Mouse (Mus musculus) embryonic facial prominence, embryonic 11.5 days (tissue): ENCODE results near the gene Zfp764. TPM values are rescaled to one million over a fixed set of nuclear protein-coding genes. Genes with fewer than 3 reads are reported as not detected.
A peak's percentile ranks its signal among the peaks of the same experiment; 100 is the strongest.
"Not testable (repeated sequence)": the region's sequence is repeated elsewhere in the genome, so short reads cannot be mapped to it uniquely, and the experiment has no call there.

Experiments
- ATAC-seq: fragments of 200-750 bp; cut with Nextera tagmentation; replicated peaks from 2 replicates; pipeline ENCODE4 v1.8.0; 2017; ENCODE audit warnings: low read depth; ENCODE audit not compliant: insufficient number of reproducible peaks, low FRiP score, low TSS enrichment
- DNase-seq: peaks from one replicate; pipeline ENCODE4 v3.0.0-alpha.2; 2015; ENCODE audit warnings: low spot score
- H3K27ac ChIP-seq: fragments of 300-500 bp; sonication (generic); replicated peaks from 2 replicates; pipeline ENCODE4 v1.5.1; 2014; ENCODE audit warnings: mild to moderate bottlenecking, low read depth, low read length, control low read depth
- H3K27me3 ChIP-seq: fragments of 300-500 bp; sonication (generic); 2 replicates; pipeline ENCODE4 v1.6.1; 2014; ENCODE audit warnings: mild to moderate bottlenecking, low read length, moderate library complexity, mixed read lengths; ENCODE audit not compliant: control insufficient read depth, insufficient read depth
- H3K36me3 ChIP-seq: fragments of 300-500 bp; sonication (generic); replicated peaks from 2 replicates; pipeline ENCODE4 v1.6.1; 2014; ENCODE audit warnings: low read depth, mild to moderate bottlenecking, low read length, moderate library complexity, mixed read lengths; ENCODE audit not compliant: control insufficient read depth, insufficient read depth
- H3K4me1 ChIP-seq: fragments of 300-500 bp; sonication (generic); 2 replicates; pipeline ENCODE4 v1.6.1; 2014; ENCODE audit warnings: low read length, mixed read lengths; ENCODE audit not compliant: control insufficient read depth, insufficient read depth
- H3K4me2 ChIP-seq: fragments of 300-500 bp; sonication (generic); 2 replicates; pipeline ENCODE4 v1.6.1; 2014; ENCODE audit warnings: low read depth, mild to moderate bottlenecking, control low read depth, low read length, moderate library complexity
- H3K4me3 ChIP-seq: fragments of 300-500 bp; sonication (generic); 2 replicates; pipeline ENCODE4 v1.5.1; 2014; ENCODE audit warnings: low read depth, low read length, control low read depth
- H3K9ac ChIP-seq: fragments of 300-500 bp; sonication (generic); replicated peaks from 2 replicates; pipeline ENCODE4 v1.6.1; 2014; ENCODE audit warnings: mild to moderate bottlenecking, control low read depth, low read length
- H3K9me3 ChIP-seq: fragments of 300-500 bp; sonication (generic); replicated peaks from 2 replicates; pipeline ENCODE4 v1.6.1; 2016; ENCODE audit warnings: mild to moderate bottlenecking, low read length, inconsistent platforms, mixed read lengths; ENCODE audit not compliant: control insufficient read depth
- WGBS: fragments of 180-500 bp; shearing (Covaris S2); extraction: QIAGEN DNeasy Blood & Tissue Kit; methylation state at CpG from one replicate; pipeline ENCODE4 v1.1.7; 2014; 5-methylcytosine and 5-hydroxymethylcytosine counted together
- polyA plus RNA-seq: library from polyadenylated mRNA; unstranded; fragments of >200 nt; fragmentation: Nextera tagmentation; extraction: Ambion mirVana; gene quantifications from 2 replicates; pipeline ENCODE4 v1.2.1, GENCODE M21; 2014

Gene Zfp764
- polyA plus RNA-seq, 1 experiment from 2014 or later = 7.9 TPM

DNA sequence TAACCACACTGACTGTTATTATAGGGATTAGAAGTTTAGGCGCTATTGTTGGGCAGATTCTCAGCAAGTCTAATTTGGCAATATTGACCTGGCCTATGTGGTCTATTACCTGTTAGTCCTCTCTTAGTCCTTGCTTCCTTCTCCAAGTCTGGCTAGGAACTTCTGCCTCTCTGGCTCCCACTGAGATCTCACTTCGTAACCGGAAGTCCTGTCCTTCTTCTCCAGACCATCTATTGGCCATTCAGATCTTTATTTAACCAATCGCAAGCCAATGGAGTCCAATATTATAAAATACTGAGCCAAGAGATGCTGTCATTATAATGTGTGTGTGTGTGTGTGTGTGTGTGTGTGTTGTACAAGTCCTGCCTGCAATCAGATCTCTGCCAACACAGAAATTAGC, 42.5 kb downstream of the Zfp764 start:
- Histone ChIP-seq H3K4me2 (peak overlapping the region; percentile 73), H3K36me3 (no peaks in the 10 kb centered on the region), H3K4me3 (no peak overlapping the region), H3K27ac (no peak overlapping the region), H3K9me3 (no peaks in the 10 kb centered on the region), H3K27me3 (0 out of 2 replicates have a peak, but pooled peaks cover 2% of the 10 kb centered on the region), H3K4me1 (peaks cover 2% of the 10 kb centered on the region; the same call in 1 of the 2 replicates), H3K9ac (no peak overlapping the region)
- WGBS = 48% methylated on average over 4 of the region's 4 CpGs
- ATAC-seq (no peak), DNase-seq (no peak)

DNA sequence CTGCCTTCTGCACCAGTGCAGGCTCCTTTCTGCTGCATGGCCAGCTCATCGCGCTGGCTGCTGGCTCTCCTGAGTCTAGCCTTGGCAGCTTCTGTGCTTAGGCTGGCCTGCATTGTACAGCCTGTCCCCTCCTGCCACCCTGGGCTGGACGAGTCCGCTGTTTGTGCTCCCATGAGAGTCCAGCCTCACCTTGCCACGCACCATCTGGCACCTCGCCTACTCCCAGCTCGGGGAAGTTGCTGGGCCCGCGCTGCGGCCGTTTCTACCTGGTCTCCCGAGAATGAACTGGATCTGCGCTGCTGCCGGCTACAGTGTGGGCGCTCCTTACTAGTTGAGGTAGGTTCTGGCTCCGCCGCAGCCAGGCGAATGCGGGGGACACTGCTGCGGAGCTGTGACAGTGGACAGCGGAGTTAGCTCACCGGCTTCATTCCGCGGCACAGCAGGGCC, 43.1 kb downstream of the Zfp764 start:
- DNase-seq = peak; percentile 35
- Histone ChIP-seq H3K4me3 (peak overlapping the region; percentile 29), H3K9ac (peak overlapping the region; percentile 46), H3K9me3 (no peaks in the 10 kb centered on the region), H3K27me3 (0 out of 2 replicates have a peak, but pooled peaks cover 2% of the 10 kb centered on the region), H3K36me3 (no peaks in the 10 kb centered on the region), H3K27ac (no peak overlapping the region), H3K4me1 (peaks cover 2% of the 10 kb centered on the region; the same call in 1 of the 2 replicates), H3K4me2 (peak overlapping the region; percentile 73)
- ATAC-seq = no peak
- WGBS = under 1% methylated on average over 24 of the region's 24 CpGs

DNA sequence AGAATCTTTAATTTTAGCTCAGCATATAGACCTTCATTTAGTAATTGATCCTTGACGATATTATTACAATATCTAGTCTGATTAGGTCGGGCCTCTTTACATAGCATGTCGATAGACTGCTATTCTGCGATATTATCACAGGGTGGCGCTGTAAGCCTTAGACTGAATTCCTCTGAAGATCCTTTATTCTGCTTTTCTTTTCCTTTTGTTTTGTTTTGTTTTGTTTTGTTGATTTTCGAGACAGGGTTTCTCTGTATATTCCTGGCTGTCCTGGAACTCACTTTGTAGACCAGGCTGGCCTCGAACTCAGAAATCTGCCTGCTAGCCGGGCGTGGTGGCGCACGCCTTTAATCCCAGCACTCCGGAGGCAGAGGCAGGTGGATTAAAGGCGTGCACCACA, 44.2 kb downstream of the Zfp764 start:
- H3K4me1 ChIP-seq, H3K27me3 ChIP-seq, H3K4me2 ChIP-seq, H3K27ac ChIP-seq, H3K9ac ChIP-seq, H3K36me3 ChIP-seq, ATAC-seq, H3K4me3 ChIP-seq, H3K9me3 ChIP-seq: not testable (repeated sequence)
- DNase-seq = peak; percentile 83
- WGBS = 21% methylated on average over 13 of the region's 13 CpGs

DNA sequence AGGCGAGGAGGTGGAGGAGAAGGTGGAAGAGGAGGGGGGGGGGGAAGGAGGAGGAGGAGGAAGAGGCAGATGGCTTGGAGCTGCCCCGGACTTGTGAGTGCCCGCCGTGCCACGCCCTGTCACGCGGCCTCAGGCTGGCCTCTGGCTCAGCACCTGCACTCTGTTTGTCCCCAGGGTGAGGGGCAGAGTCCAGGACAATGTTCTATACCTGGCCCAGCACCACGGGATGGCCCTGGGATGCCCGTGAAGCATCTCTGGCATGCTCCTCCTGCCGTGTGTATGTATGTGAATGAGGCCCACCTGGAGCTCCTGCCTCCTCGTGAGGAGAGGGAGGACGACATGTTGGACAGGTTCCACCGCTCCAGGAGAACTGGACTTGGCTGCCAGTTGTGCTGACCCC, 45.2 kb downstream of the Zfp764 start:
- Histone ChIP-seq H3K4me2 (no peak overlapping the region), H3K36me3 (no peaks in the 10 kb centered on the region), H3K27me3 (0 out of 2 replicates have a peak, but pooled peaks cover 2% of the 10 kb centered on the region), H3K27ac (no peak overlapping the region), H3K9me3 (no peaks in the 10 kb centered on the region), H3K4me1 (peaks cover 2% of the 10 kb centered on the region; the same call in 1 of the 2 replicates), H3K4me3 (no peak overlapping the region), H3K9ac (no peak overlapping the region)
- DNase-seq = no peak
- WGBS = 51% methylated on average over 13 of the region's 13 CpGs
- ATAC-seq = 0 out of 2 replicates have a peak, but pooled peaks have one; percentile 48

DNA sequence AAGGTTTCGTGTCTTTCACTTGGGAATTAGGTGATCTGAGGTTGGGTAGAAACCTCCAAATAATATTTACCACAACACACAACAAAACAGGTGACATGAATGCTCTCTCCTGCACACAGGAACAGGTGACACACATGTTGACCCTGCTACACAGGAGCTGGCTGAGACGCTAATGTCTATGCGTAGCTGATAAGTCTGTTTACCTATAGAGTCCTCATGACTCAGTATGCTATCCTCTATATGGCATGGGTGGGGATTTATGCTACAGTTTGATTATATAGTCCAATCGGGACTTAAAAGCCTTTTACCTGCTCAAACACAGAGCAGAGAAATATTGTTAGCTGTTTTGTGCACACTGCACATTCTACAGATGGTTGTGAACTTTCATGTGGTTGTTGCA, 46.4 kb downstream of the Zfp764 start:
- Histone ChIP-seq H3K36me3 (no peaks in the 10 kb centered on the region), H3K27ac (no peak overlapping the region), H3K4me2 (no peak overlapping the region), H3K4me1 (peaks cover 2% of the 10 kb centered on the region; the same call in 1 of the 2 replicates), H3K27me3 (0 out of 2 replicates have a peak, but pooled peaks cover 2% of the 10 kb centered on the region), H3K9ac (no peak overlapping the region), H3K9me3 (no peaks in the 10 kb centered on the region), H3K4me3 (no peak overlapping the region)
- DNase-seq (no peak), ATAC-seq (no peak)
- 75% methylated on average over 4 of the region's 4 CpGs for WGBS

DNA sequence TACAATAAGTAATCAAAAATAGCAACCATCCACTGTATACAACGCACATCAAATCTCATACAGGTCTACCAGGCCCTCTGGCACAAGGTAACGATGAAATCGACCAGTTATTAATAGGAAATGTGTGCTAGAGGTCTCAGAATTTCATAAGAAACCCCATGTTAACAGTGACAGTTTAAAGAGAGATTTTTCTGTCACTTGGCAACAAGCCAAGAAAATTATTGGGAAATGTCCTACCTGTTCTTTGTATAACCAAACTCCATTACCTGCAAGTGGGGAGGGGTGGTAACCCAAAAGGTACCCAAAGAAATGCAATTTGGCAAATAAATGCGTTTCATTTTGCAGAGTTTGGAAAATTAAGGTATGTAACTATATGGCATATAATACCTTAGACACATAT, 48.1 kb downstream of the Zfp764 start:
- H3K4me1 ChIP-seq = peaks cover 1% of the 10 kb centered on the region; the same call in 1 of the 2 replicates
- 68% methylated on average over 4 of the region's 4 CpGs for WGBS
- no peak overlapping the region for H3K27ac ChIP-seq
- no peaks in the 10 kb centered on the region for H3K9me3 ChIP-seq
- ATAC-seq (no peak), DNase-seq (no peak)
- no peak overlapping the region for H3K4me2 ChIP-seq
- no peaks in the 10 kb centered on the region for H3K36me3 ChIP-seq
- no peak overlapping the region for H3K4me3 ChIP-seq
- H3K27me3 ChIP-seq = 0 out of 2 replicates have a peak, but pooled peaks cover 2% of the 10 kb centered on the region
- no peak overlapping the region for H3K9ac ChIP-seq

DNA sequence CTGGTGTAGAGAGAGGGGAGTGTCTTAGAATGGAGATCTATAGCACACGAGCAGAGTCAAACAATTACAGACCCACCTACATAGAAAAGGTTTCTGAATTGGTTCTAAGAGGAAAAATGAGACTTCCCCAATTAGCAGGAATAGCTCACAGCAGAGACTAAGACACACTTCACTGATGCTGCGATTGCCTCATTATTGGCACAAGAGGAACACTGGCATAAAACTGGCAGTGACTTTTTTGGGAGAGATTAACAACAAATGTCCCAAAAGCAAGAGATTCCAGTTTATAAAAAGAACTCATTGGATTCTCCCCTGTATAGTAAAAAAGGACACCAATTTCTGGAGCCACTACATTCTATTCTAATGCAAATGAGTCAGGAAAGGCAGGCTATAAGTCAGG, 48.8 kb downstream of the Zfp764 start:
- 70% methylated on average over 2 of the region's 2 CpGs for WGBS
- no peak for DNase-seq

DNA sequence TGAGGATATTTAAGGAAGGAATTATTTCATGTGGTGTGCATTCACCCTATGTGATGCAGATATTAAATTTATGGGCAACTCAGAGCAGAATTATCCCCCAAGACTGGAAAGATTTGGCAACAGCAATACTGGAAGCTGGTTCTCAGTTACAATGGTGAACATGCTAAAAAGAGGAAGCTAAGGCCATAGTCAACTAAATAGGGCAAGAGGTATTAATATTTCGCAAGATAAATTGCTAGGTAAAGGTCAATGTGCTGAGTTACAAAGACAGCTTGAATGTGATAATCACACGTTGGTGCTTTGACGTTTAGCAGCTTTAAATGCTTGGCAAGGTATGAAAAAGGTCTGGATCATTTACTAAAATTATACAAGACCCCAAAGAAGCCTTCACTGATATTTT, 50.8 kb downstream of the Zfp764 start:
- Histone ChIP-seq H3K27ac (no peak overlapping the region), H3K4me3 (no peak overlapping the region), H3K4me2 (no peak overlapping the region), H3K27me3 (no peaks in the 10 kb centered on the region), H3K4me1 (no peaks in the 10 kb centered on the region), H3K9ac (no peak overlapping the region), H3K36me3 (no peaks in the 10 kb centered on the region), H3K9me3 (no peaks in the 10 kb centered on the region)
- WGBS = 69% methylated on average over 3 of the region's 3 CpGs
- DNase-seq = no peak
- ATAC-seq = no peak

More for the DNA sequence above, 48.8 kb downstream of the Zfp764 start:
- H3K27ac ChIP-seq = no peak overlapping the region
- 0 out of 2 replicates have a peak, but pooled peaks cover 2% of the 10 kb centered on the region for H3K27me3 ChIP-seq
- H3K4me2 ChIP-seq = no peak overlapping the region
- ATAC-seq = no peak
- no peak overlapping the region for H3K9ac ChIP-seq
- H3K4me1 ChIP-seq = no peaks in the 10 kb centered on the region
- no peaks in the 10 kb centered on the region for H3K9me3 ChIP-seq
- no peak overlapping the region for H3K4me3 ChIP-seq
- no peaks in the 10 kb centered on the region for H3K36me3 ChIP-seq
